Comparison of ENCODE assay signal across 19 mouse cellular contexts in the genomic region with DNA sequence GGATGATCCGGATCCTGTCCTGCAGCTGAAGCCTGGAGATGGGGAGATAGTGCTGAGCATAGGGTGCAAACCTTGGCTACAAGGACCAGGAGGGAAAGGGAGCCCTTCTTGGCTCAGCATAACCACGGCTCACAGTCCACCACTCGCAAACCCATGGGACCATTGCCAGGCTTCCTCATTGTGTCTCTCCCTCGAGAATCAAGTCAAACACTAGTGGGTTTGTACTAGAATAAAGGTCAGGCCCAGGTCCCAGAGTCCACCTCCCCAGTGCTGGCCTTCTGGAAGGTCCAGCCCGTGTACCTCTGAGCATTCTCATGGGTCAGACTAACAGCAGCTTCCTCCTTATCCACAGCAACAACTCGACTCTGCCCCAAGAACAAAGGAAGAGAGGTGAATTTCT. TPM values are rescaled to one million over a fixed set of nuclear protein-coding genes. Genes with fewer than 3 reads are reported as not detected.
DNase-seq lines count a peak whose midpoint lies in the region; ATAC-seq lines count a peak whose summit lies in the region.
"Had no signal": no experiment of that assay in that cellular context is flagged by ENCODE, and none has a peak within 500 bp of the region (broad histone marks: within the 10 kb centered on the region; RNA-seq: fewer than 3 reads in every experiment).

No protein-coding gene starts in this region.

- 78% methylated on average over 6 of the region's 6 CpGs for WGBS in kidney, embryonic 15.5 days

- peaks cover 4% of the 10 kb centered on the region; the same call in 1 of the 2 replicates for H3K4me1 ChIP-seq in kidney, embryonic 15.5 days
- H3K4me1 ChIP-seq: embryonic facial prominence, embryonic 10.5 days; forebrain, embryonic 13.5 days; forebrain, embryonic 15.5 days had no signal

- H3K27ac ChIP-seq in kidney, embryonic 15.5 days: no peak overlapping the region
- H3K27ac ChIP-seq: embryonic facial prominence, embryonic 10.5 days; embryonic facial prominence, embryonic 12.5 days; forebrain, embryonic 13.5 days; forebrain, embryonic 15.5 days had no signal

- DNase-seq in kidney, adult 11 months: peak; percentile 58
- peak; percentile 39 for DNase-seq in kidney, adult 9 months
- DNase-seq in kidney, adult 18-20 months: no peak
- peak; percentile 55 to 69 for DNase-seq in kidney, postnatal 36 days
- DNase-seq in kidney, postnatal 4 days: no peak
- DNase-seq: adrenal gland, adult 2 months; adrenal gland, postnatal 25 days; cerebellum, adult 11-12 months; cerebellum, adult 2 months; cerebellum, adult 9-10 months; cerebellum, postnatal 10 days; cerebellum, postnatal 25 days; forebrain, postnatal 0 days had no signal

- H3K4me2 ChIP-seq in kidney, embryonic 15.5 days: no peak overlapping the region
- H3K4me2 ChIP-seq: embryonic facial prominence, embryonic 12.5 days; forebrain, embryonic 13.5 days; forebrain, embryonic 15.5 days had no signal

- H3K9me3 ChIP-seq in kidney, embryonic 15.5 days (replicated peaks): no peaks in the 10 kb centered on the region
- H3K9me3 ChIP-seq: embryonic facial prominence, embryonic 10.5 days; embryonic facial prominence, embryonic 12.5 days; forebrain, embryonic 13.5 days; forebrain, embryonic 15.5 days had no signal

- no peak overlapping the region for H3K4me3 ChIP-seq in kidney, embryonic 15.5 days (replicated peaks)
- H3K4me3 ChIP-seq: embryonic facial prominence, embryonic 10.5 days; embryonic facial prominence, embryonic 12.5 days; forebrain, embryonic 13.5 days; forebrain, embryonic 15.5 days had no signal

- H3K9ac ChIP-seq in kidney, embryonic 15.5 days: no peak overlapping the region
- H3K9ac ChIP-seq: embryonic facial prominence, embryonic 12.5 days; forebrain, embryonic 13.5 days; forebrain, embryonic 15.5 days; forebrain, postnatal 0 days had no signal

- H3K27me3 ChIP-seq in kidney, embryonic 15.5 days: no peaks in the 10 kb centered on the region
- H3K27me3 ChIP-seq: embryonic facial prominence, embryonic 12.5 days; forebrain, embryonic 13.5 days; forebrain, embryonic 15.5 days had no signal

- H3K36me3 ChIP-seq in kidney, embryonic 15.5 days: peaks cover 27% of the 10 kb centered on the region; the same call in 1 of the 2 replicates

- ATAC-seq in kidney, embryonic 15.5 days (replicated peaks; ENCODE audit: low FRiP score): no peak
- ATAC-seq in megakaryocyte-erythroid progenitor cell, adult 5-6 weeks (replicated peaks; ENCODE audit: low FRiP score, low TSS enrichment, poor library complexity, severe bottlenecking): no peak
- ATAC-seq: forebrain, embryonic 13.5 days; forebrain, embryonic 15.5 days; forebrain, postnatal 0 days had no signal

RNA-seq across cellular contexts. Expression of gene Hemk1, which starts 7.4 kb away (rescaled TPM):
- 10.9 and 11.8 TPM in 2 replicates for polyA plus RNA-seq in kidney, embryonic 15.5 days (2015; fragmentation: Nextera tagmentation; extraction: Ambion mirVana)
- 5.8 and 18.8 TPM in 2 replicates for total RNA-seq in megakaryocyte-erythroid progenitor cell, adult 5-6 weeks (2014; fragmentation: Nextera tagmentation)
- total RNA-seq in megakaryocyte-erythroid progenitor cell, adult 5-6 weeks (2017): 4.9 and 9.0 TPM in 2 replicates

RNA-seq across cellular contexts. Expression of gene 6430571L13Rik, which starts 9.6 kb away (rescaled TPM):
- 0.81 and 0.90 TPM in 2 replicates for polyA plus RNA-seq in kidney, embryonic 15.5 days (2015; fragmentation: Nextera tagmentation; extraction: Ambion mirVana)
- total RNA-seq in megakaryocyte-erythroid progenitor cell, adult 5-6 weeks (2014; fragmentation: Nextera tagmentation): not detected in 2 replicates
- 0.47 TPM in 1 of 2 replicates, not detected in the other for total RNA-seq in megakaryocyte-erythroid progenitor cell, adult 5-6 weeks (2017)

RNA-seq across cellular contexts. Expression of gene Cish, which starts 35.0 kb away (rescaled TPM):
- polyA plus RNA-seq in kidney, embryonic 15.5 days (2015; fragmentation: Nextera tagmentation; extraction: Ambion mirVana): 11.1 and 14.1 TPM in 2 replicates
- total RNA-seq in megakaryocyte-erythroid progenitor cell, adult 5-6 weeks (2014; fragmentation: Nextera tagmentation): 2.9 and 9.3 TPM in 2 replicates
- 1.2 and 1.6 TPM in 2 replicates for total RNA-seq in megakaryocyte-erythroid progenitor cell, adult 5-6 weeks (2017)

RNA-seq across cellular contexts. Expression of gene Mapkapk3, which starts 41.1 kb away (rescaled TPM):
- polyA plus RNA-seq in kidney, embryonic 15.5 days (2015; fragmentation: Nextera tagmentation; extraction: Ambion mirVana): 7.8 and 8.3 TPM in 2 replicates
- 26.8 and 34.0 TPM in 2 replicates for total RNA-seq in megakaryocyte-erythroid progenitor cell, adult 5-6 weeks (2014; fragmentation: Nextera tagmentation)
- total RNA-seq in megakaryocyte-erythroid progenitor cell, adult 5-6 weeks (2017): 26.9 and 31.6 TPM in 2 replicates

Comparison
In these comparisons a context has a peak if more than half of its experiments do, and no peak if none do; other contexts are left out.
1. DNase-seq: peak in kidney, adult 11 months (single experiment), kidney, adult 9 months (single experiment) and kidney, postnatal 36 days (2 of 2); none in kidney, adult 18-20 months (single experiment) and kidney, postnatal 4 days (0 of 2).